Mouse (Mus musculus) cerebellum, postnatal 10 days (tissue): ENCODE measurements at regions not wholly inside any gene's neighbourhood (a gene's known extent, or its start where the extent isn't known, plus 50 kb on each side); places are given as distances from the start of the nearest gene placed in this dataset.
"Not testable (repeated sequence)": the region's sequence is repeated elsewhere in the genome, so short reads cannot be mapped to it uniquely, and the experiment has no call there.

Experiments
- DNase-seq, 2 experiments: peaks; one replicate each; pipeline ENCODE4 v3.0.0; 2021; ENCODE audit warnings: mixed read lengths in 2 of 2

DNA sequence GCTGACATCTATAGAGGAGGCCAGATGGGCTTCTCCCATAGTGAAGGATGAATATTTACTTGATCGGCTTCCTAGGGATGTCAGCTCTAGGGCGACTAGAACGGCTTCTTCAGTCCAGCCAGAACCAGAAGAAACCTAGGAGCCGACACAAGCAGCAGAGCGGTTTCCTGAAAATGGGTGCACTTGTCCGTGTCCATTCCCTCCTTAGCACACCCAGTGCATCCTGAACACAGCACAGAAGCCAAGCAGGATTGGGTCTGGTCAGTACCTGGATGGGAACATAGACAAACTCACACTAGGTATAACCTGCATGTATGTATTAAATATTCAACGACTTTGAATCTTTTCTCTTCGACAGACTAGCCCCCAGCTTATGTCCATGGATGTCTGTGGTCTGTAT, 407.9 kb upstream of the Cdh5 start:
- peak in 1 of 2 experiments; percentile 4 for DNase-seq

- no peak for DNase-seq
Observed at GRCm38 (mm10) chr8:103694331-103694891, 407.0 kb upstream of the Cdh5 start.

GRCm38 (mm10) chr8:103699016-103699520, 402.4 kb upstream of the Cdh5 start:
- no peak for DNase-seq

GRCm38 (mm10) chr8:103702236-103702635, 399.2 kb upstream of the Cdh5 start:
- peak in 1 of 2 experiments; percentile 3 for DNase-seq

- DNase-seq = no peak
Observed at GRCm38 (mm10) chr8:103706084-103706483, 395.3 kb upstream of the Cdh5 start.

DNA sequence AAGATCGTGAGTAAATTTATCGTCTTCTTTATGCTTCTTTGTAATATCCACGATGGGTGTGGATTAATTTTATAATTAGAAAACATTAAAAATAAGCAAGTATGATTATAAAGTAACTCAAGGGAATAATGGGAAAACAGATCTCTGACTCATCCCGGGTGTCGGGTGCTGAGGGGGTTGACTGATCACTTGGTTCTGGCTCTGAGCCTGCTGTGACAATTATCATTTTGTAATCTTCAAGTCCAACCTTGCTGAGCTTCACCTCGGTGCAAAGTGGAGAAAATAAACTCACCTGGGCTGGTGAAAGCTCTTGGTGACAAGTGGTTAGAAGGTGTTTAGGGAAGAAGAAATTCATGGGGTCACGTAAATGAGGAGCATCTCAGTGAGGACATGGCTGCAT, 390.6 kb upstream of the Cdh5 start:
- DNase-seq = not testable (repeated sequence)

DNA sequence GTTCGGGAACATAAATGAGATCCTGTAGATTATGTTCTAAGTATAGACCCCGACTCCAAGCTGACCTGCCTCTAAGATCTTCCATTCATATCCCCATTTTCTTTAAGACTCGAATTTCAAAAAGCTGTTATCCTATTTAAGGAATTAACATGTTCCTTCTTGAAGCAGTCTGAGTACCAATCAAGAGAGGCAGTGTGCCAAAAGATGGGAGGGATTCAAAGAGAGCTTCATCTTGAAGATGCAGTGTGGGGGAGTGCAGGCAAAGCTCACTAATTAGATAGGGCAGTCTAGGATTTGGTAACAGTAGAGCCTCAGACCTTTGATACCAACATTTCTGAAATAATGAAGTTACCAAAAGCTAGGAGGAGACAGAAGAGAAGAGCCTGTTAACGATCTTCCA, 383.7 kb upstream of the Cdh5 start:
- peak in 1 of 2 experiments; percentile 6 for DNase-seq

- no peak for DNase-seq
Observed at GRCm38 (mm10) chr8:103733466-103733865, 368.0 kb upstream of the Cdh5 start.

- DNase-seq = peak; percentile 11 to 18
Observed at GRCm38 (mm10) chr8:103738330-103738729, 363.1 kb upstream of the Cdh5 start.

DNA sequence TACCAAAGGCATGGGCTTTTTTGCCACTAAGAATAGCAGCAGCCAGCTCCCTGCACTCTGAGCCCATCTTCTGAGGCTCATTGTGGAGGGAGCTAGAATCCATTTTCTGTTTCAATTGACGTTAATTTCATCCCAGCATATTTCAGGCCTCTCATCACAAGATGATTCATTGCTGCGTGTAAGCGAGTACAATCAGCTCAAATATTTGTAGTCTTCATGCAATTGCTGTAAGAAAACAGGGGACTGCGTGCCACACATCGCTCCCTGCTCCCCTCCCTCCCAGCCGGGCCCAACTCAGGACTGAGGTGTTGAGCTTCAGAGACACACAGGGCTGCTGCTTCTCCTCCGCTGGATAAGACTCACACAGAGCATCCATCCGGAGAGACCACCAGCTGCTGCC, 360.0 kb upstream of the Cdh5 start:
- no peak for DNase-seq

DNA sequence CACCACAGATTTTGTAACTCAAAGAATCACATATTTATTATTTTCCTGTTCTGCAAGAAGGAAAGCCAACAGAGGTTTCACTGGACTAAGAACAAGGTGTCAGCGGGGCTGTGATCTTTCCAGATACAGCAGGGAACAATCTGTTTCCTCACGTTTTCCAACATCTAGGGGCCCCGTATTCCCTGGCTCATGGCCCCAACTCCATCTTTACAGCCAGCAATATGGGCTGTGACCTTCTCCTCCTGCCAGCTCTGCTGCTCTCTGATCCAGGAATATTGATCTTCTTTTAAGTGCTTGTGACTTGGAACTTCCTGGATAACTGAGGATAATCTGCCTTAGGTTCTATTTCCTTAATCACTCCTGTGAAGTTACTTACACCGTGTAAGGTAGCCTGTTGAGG, 352.7 kb upstream of the Cdh5 start:
- peak in 1 of 2 experiments; percentile 19 for DNase-seq

DNA sequence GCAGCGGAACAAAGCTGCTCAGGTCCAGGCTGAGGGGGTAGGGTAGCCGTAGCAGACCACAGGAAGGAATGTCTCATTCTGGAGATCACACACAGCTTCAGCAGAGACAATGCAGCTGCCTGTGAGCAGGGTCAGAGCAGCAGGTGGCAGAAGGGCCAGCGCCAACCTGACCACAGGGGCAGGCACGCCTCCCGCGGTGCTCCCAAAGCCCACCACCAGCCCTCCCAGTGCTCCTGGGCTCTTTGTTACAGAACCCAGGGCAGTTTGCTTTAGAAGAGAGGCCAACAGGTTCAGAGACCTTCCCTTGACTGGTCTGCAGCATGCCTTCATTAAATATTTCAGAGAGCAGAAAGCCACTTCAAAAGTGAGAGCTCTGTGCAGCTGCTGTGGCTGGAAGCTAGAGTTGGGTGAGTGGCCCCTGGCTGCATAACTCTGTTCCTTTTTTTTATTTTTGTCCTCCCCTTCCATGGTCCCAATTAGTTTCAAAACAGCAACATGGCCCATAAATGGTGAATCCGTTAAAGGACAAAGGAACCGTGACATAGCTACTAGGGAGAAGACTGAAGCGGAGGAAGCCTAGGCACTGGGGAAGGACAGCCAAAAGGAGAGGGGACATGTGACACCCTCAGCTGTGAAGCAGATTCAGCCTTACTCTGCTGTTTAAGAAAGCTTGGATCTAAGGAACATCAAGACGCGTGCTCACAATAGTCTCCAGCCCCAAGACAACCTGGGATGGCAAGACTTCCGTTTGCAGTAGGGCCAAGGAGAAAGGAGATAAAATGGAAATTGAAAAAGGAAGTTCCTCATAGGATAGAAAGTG, 350.9 kb upstream of the Cdh5 start:
- peak in 1 of 2 experiments; percentile 12 for DNase-seq

DNA sequence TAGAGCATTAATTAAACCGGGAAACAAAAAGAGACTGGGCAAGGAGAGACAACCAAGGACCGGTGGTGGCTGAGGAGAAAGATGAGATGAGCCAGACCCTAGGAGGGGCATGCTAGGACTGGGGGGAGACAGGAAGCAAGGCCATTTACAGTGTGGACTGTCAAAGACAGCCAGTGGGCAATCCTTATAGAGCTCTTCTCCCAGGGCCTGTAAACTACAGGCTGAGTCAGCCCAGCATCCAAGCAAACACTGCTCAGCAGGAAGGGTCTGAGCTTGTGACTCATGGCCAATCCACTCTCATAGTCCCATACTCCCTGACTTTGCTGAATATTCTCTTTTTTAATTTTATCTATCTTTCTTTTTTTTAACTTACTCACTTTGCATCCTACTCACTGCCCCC, 350.3 kb upstream of the Cdh5 start:
- no peak for DNase-seq

- no peak for DNase-seq
Observed at GRCm38 (mm10) chr8:103763821-103764220, 337.6 kb upstream of the Cdh5 start.

GRCm38 (mm10) chr8:103779658-103780057, 321.8 kb upstream of the Cdh5 start:
- DNase-seq = no peak

DNA sequence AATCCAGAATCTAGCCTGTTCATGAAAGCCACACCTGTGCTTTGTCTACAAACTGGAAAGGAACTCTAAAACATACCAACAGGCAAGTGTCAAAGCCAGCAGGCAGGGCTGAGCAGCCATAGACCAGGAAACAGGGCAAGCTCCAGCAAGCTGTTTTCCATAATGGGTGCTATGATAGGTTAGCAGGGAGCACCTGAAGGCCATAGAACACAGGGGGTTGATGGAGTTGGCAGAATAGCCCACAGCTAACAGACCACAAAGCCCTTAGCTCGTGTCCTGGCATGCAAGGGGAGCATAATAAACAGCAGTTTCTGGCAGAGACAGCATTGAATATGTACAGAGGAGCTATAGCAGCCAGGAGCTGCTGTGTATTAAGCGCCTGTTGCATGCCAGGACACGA, 313.1 kb upstream of the Cdh5 start:
- no peak for DNase-seq

DNA sequence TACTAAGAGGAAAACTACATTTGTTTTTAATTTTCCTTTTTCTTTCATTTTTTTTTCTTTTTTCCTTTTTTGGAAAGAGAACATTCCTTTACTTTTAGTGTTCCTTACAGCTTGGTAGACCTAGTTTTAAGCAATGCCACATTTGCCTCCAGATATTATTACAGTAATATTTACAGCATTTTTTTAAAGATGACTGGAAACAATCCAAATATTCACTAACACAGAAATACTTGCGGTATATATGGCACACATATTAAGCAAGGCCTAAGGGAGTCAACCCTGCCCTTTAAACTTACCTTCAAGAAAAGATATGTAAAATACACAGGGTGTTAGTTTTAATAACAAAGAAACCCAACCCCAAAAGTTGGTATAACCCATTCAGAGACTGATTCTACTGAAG, 308.1 kb upstream of the Cdh5 start:
- DNase-seq = no peak

GRCm38 (mm10) chr8:103798630-103799029, 302.8 kb upstream of the Cdh5 start:
- not testable (repeated sequence) for DNase-seq

GRCm38 (mm10) chr8:103808171-103808570, 293.3 kb upstream of the Cdh5 start:
- DNase-seq = no peak

- DNase-seq = no peak
Observed at GRCm38 (mm10) chr8:103808580-103808979, 292.8 kb upstream of the Cdh5 start.

GRCm38 (mm10) chr8:103809140-103809539, 292.3 kb upstream of the Cdh5 start:
- DNase-seq = no peak

DNA sequence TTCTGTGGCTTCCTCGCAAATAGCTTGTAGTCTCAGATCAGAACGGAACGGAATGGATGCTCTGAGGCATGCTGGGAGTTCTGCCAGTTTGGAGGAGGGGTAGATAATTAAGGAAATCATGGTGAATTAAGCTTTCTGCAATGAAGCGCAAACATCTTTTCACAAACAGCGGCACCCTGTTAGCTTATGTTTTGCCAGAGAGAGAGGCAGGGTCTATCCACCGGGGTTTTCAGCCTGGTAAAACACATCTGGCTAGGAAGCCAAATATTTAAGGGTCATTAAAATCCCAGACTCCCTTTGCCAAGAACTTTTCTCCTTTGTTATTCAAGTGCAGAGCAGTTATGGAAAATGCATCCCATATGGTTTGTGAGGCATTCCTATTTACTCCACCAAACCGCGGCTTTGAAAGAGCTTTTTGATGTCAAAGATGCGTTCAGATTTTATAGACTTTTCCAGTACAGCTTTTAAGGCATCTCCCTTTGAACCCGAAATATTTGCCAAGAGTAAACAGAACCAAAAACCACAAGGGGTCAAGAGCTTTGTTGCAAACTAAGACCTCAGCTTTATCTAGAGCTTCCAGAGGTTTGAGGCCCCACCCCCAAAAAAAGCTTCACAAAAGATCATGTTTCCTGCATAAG, 287.4 kb upstream of the Cdh5 start:
- DNase-seq = peak; percentile 70

GRCm38 (mm10) chr8:103816101-103816894, 285.1 kb upstream of the Cdh5 start:
- no peak for DNase-seq
